Mouse (Mus musculus): Measurements from ENCODE around the gene Plxdc1. TPM values are rescaled to one million over a fixed set of nuclear protein-coding genes. Genes with fewer than 3 reads are reported as not detected.

Plxdc1 gene
- polyA plus RNA-seq, 1 experiment from 2014 or later: 2.3 TPM

DNA sequence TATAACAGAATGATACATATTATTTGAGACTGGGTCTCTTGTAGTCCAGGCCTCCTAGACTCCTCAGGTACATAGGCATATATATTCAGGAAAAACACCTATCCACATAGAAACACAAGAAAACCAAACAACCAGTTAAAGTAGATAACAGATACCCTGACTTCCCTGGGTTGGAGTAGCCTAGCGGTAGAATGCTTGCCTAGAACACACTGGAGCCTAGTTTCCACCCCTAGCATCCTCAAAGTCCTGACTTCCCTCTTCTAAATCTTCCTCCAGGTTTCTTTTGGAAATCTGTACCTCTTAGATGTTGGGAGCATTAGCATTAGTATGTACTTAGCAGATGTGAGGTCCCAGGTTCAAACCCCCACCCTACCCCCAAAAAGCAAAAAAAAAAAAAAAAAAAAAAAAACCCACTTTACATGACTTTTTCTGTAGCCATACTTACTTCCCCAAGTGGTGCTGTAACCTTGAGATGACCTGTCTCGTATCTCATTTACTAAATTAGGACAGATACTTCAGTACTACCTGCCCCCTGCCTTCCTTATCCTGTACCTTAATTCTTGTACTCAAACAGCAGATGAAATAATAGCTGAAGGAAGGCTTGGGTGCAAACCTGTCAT, 100.8 kb downstream of the Plxdc1 start:
- peak overlapping the region; percentile 69; the same call in 1 of the 2 replicates for H3K4me2 ChIP-seq (replicated peaks; ENCODE audit: low read depth, low read length)
- peaks cover 4% of the 10 kb centered on the region; the same call in 1 of the 2 replicates for H3K4me1 ChIP-seq (ENCODE audit: insufficient read depth, low read length)
- H3K36me3 ChIP-seq (ENCODE audit: insufficient read depth, low read length): no peaks in the 10 kb centered on the region
- no peak overlapping the region for H3K4me3 ChIP-seq (ENCODE audit: low read length)
- H3K9me3 ChIP-seq (ENCODE audit: low read length): peaks cover 2% of the 10 kb centered on the region; the same call in 1 of the 2 replicates
- ATAC-seq (ENCODE audit: low FRiP score, low TSS enrichment): no peak
- H3K27me3 ChIP-seq (ENCODE audit: insufficient read depth, low read length): no peaks in the 10 kb centered on the region
- H3K9ac ChIP-seq (replicated peaks; ENCODE audit: low read length): no peak overlapping the region
- 88% methylated on average over 2 of the region's 2 CpGs for WGBS
- no peak overlapping the region for H3K27ac ChIP-seq (ENCODE audit: low read length)

DNA sequence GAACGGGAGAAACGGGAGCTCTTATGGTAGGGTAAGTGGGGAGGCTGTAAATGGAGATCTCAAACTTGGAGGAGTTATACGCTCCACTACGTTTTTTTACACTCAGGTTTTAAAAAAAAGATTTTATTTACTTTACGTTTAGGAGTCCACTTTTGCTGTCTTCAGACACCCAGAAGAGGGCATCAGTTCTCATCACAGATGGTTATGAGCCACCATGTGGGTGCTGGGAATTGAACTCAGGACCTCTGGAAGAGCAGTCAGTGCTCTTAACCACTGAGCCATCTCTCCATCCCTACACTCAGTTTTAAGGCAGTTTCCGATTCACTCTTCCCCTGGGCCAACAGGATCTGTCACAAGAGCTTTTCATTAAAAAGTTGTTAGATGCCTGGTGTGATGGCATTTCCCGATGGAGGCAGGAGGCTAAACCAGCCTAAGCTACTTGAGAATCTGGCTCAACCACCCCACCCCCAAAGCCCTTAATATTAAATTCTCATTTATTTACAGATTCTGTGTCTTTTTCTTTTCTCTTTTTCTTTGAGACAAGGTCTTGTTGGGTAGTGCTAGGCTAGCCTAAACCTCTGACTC, 101.6 kb downstream of the Plxdc1 start:
- peaks cover 2% of the 10 kb centered on the region; the same call in 1 of the 2 replicates for H3K9me3 ChIP-seq (ENCODE audit: low read length)

DNA sequence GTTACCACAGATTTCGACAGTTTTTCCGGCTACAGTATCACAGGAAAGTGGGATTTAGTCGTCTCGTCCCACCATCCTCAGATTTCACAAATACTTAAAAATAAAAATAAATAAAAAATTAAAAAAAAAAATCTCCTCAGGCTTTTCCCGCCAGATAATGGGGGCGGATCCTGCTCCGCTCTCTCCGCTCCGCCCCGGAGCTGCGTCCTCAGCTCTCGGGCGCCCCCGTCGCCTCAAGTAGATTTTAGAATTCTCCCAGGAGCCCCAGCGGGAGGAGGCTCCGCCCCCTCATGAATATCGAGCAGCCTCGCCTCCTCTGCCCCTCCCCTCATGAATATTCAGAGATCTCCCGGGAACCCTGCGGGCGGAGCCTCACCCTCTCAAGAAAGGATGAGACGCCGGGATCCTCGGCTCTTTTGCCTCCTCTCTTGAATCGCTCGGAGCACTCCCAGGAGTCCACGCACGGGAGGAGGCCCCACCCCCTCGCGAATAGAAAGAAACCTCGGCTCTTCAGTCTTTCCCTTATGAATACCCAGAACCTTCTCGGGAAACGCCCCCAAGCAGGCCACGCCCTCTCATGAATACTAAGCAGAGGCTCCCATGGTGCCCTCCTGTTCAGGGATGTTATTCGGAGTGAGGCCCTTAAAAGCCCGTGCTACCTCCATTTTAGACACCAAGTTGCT, 102.2 kb downstream of the Plxdc1 start, which contains the start of gene Fbxo47:
Gene Fbxo47 (minus strand): TSS at position 237 of the 683 bp plus-strand sequence.
- under 1% methylated on average over 37 of the region's 37 CpGs for WGBS
- H3K4me1 ChIP-seq (ENCODE audit: insufficient read depth, low read length): peaks cover 4% of the 10 kb centered on the region; the same call in 1 of the 2 replicates
- no peaks in the 10 kb centered on the region for H3K27me3 ChIP-seq (ENCODE audit: insufficient read depth, low read length)
- H3K4me3 ChIP-seq (ENCODE audit: low read length): peak within 1 kb of the TSS; percentile 74
- H3K4me2 ChIP-seq (replicated peaks; ENCODE audit: low read depth, low read length): peak within 1 kb of the TSS; percentile 69
- peak within 1 kb of the TSS; percentile 69 for H3K9ac ChIP-seq (replicated peaks; ENCODE audit: low read length)
- H3K27ac ChIP-seq (ENCODE audit: low read length): peak within 1 kb of the TSS; percentile 94
- ATAC-seq (ENCODE audit: low FRiP score, low TSS enrichment): peak; percentile 98
- H3K9me3 ChIP-seq (ENCODE audit: low read length): peaks cover 2% of the 10 kb centered on the region; the same call in 1 of the 2 replicates
- H3K36me3 ChIP-seq (ENCODE audit: insufficient read depth, low read length): no peaks in the 10 kb centered on the region

More for the DNA sequence above, 101.6 kb downstream of the Plxdc1 start:
- peak overlapping the region; percentile 89 for H3K27ac ChIP-seq (ENCODE audit: low read length)
- peak overlapping the region; percentile 53 for H3K9ac ChIP-seq (replicated peaks; ENCODE audit: low read length)
- H3K36me3 ChIP-seq (ENCODE audit: insufficient read depth, low read length): no peaks in the 10 kb centered on the region
- peak overlapping the region; percentile 69 for H3K4me2 ChIP-seq (replicated peaks; ENCODE audit: low read depth, low read length)
- no peaks in the 10 kb centered on the region for H3K27me3 ChIP-seq (ENCODE audit: insufficient read depth, low read length)
- peak; percentile 11; the same call in 1 of the 2 replicates for ATAC-seq (ENCODE audit: low FRiP score, low TSS enrichment)
- H3K4me1 ChIP-seq (ENCODE audit: insufficient read depth, low read length): peaks cover 4% of the 10 kb centered on the region; the same call in 1 of the 2 replicates
- 30% methylated on average over 7 of the region's 7 CpGs for WGBS
- H3K4me3 ChIP-seq (ENCODE audit: low read length): peak overlapping the region; percentile 74

DNA sequence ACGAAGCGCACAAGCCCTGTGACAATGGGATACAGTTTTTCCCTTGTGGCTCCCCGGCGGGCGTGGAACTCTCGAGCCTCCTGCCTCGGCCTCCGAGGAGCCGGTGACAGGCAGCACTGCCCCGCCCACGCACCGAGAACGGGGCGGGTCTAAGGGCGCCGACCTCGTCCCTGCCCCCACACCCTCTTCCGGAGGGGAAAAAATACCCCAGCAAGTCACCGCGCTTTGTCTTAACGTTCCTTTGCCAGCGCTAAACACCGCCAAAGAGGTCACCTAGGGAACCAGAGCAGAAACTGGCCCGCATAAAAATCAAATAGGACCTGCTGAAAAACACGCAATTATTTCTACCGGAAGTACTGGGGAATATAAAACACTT, 102.7 kb downstream of the Plxdc1 start:
- Histone ChIP-seq H3K27ac (ENCODE audit: low read length) (peak overlapping the region; percentile 94), H3K4me2 (replicated peaks; ENCODE audit: low read depth, low read length) (peak overlapping the region; percentile 69), H3K4me1 (ENCODE audit: insufficient read depth, low read length) (peaks cover 4% of the 10 kb centered on the region; the same call in 1 of the 2 replicates), H3K27me3 (ENCODE audit: insufficient read depth, low read length) (no peaks in the 10 kb centered on the region), H3K9me3 (ENCODE audit: low read length) (peaks cover 2% of the 10 kb centered on the region; the same call in 1 of the 2 replicates), H3K4me3 (ENCODE audit: low read length) (peak overlapping the region; percentile 74), H3K9ac (replicated peaks; ENCODE audit: low read length) (peak overlapping the region; percentile 69), H3K36me3 (ENCODE audit: insufficient read depth, low read length) (no peaks in the 10 kb centered on the region)
- WGBS: 5% methylated on average over 26 of the region's 26 CpGs
- ATAC-seq (ENCODE audit: low FRiP score, low TSS enrichment): peak; percentile 25; the same call in 1 of the 2 replicates

DNA sequence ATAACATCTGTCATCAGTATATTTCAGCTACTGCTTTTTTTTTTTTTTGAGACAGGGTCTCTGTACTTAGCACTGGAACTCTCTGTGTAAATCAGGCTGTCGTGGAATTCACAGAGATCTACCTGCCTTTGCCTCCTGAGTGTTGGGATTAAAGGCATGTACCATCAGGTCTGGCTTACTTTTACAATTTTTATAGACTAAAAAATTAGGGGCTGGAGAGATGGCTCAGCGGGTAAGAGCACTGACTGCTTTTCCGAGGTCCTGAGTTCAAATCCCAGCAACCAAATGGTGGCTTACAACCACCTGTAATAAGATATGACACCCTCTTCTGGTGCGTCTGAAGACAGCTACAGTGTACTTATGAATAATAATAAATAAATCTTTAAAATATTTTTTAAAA, 105.9 kb downstream of the Plxdc1 start:
- WGBS: 87% methylated on average over 4 of the region's 4 CpGs
- ATAC-seq (ENCODE audit: low FRiP score, low TSS enrichment): no peak
- peaks cover 2% of the 10 kb centered on the region; the same call in 1 of the 2 replicates for H3K9me3 ChIP-seq (ENCODE audit: low read length)

DNA sequence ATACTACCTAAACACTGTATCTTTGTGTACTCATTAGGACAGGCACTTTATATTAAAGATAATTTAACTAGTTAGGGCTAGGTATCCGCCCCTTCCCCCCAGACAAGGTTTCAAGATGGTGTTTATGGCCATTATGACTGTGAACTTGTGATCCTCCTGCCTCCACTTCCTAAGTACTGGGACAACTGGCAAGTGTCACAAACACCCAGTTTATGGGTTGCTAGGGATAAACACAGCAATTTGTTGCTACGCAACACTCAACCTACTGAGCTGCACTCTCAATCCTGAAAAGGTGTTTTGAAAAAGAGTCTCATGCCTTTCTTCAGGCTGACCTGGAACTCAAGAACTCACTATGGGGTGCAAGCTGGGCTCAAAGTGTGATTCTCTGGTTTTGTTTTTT, 108.9 kb downstream of the Plxdc1 start:
- no peaks in the 10 kb centered on the region for H3K36me3 ChIP-seq (ENCODE audit: insufficient read depth, low read length)
- H3K9ac ChIP-seq (replicated peaks; ENCODE audit: low read length): no peak overlapping the region
- H3K4me3 ChIP-seq (ENCODE audit: low read length): no peak overlapping the region
- no peak overlapping the region for H3K4me2 ChIP-seq (replicated peaks; ENCODE audit: low read depth, low read length)
- no peaks in the 10 kb centered on the region for H3K27me3 ChIP-seq (ENCODE audit: insufficient read depth, low read length)
- H3K4me1 ChIP-seq (ENCODE audit: insufficient read depth, low read length): no peaks in the 10 kb centered on the region
- no peak for ATAC-seq (ENCODE audit: low FRiP score, low TSS enrichment)
- 51% methylated on average over 2 of the region's 2 CpGs for WGBS
- no peak overlapping the region for H3K27ac ChIP-seq (ENCODE audit: low read length)
- H3K9me3 ChIP-seq (ENCODE audit: low read length): no peaks in the 10 kb centered on the region

More for the DNA sequence above, 105.9 kb downstream of the Plxdc1 start:
- Histone ChIP-seq H3K4me2 (replicated peaks; ENCODE audit: low read depth, low read length) (no peak overlapping the region), H3K4me1 (ENCODE audit: insufficient read depth, low read length) (peaks cover 4% of the 10 kb centered on the region; the same call in 1 of the 2 replicates), H3K4me3 (ENCODE audit: low read length) (no peak overlapping the region), H3K27ac (ENCODE audit: low read length) (no peak overlapping the region), H3K9ac (replicated peaks; ENCODE audit: low read length) (no peak overlapping the region), H3K27me3 (ENCODE audit: insufficient read depth, low read length) (no peaks in the 10 kb centered on the region), H3K36me3 (ENCODE audit: insufficient read depth, low read length) (no peaks in the 10 kb centered on the region)

DNA sequence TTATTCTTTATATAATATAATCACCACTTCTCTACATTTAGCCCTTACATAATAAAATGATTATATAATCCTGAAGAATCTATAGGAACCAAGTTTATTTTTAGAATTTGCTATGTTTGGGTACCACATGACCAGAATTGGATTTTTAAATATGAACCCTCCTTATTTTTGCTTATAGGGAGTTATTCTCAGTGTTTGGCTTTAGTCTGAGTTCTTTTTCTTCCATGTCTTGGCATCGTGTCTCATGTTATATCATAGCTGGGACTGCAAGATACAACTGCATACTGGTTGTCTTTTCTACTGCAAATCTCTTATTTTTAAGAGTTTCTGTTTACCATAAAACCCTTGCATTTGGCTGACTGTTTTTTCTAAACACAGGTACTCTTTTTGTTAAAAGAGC, 111.8 kb downstream of the Plxdc1 start:
- no peak overlapping the region for H3K27ac ChIP-seq (ENCODE audit: low read length)
- no peaks in the 10 kb centered on the region for H3K27me3 ChIP-seq (ENCODE audit: insufficient read depth, low read length)
- 94% methylated on average over 1 of the region's 1 CpGs for WGBS
- no peaks in the 10 kb centered on the region for H3K36me3 ChIP-seq (ENCODE audit: insufficient read depth, low read length)
- no peaks in the 10 kb centered on the region for H3K9me3 ChIP-seq (ENCODE audit: low read length)
- H3K4me2 ChIP-seq (replicated peaks; ENCODE audit: low read depth, low read length): no peak overlapping the region
- H3K9ac ChIP-seq (replicated peaks; ENCODE audit: low read length): no peak overlapping the region
- ATAC-seq (ENCODE audit: low FRiP score, low TSS enrichment): no peak
- no peaks in the 10 kb centered on the region for H3K4me1 ChIP-seq (ENCODE audit: insufficient read depth, low read length)
- no peak overlapping the region for H3K4me3 ChIP-seq (ENCODE audit: low read length)

Small RNA genes within 50 kb of the gene (microRNA-seq; reads per million reads assigned to microRNA genes)
- gene Gm22461: not detected
- not detected for gene Gm27597

Other genes starting within 250 kb of the Plxdc1 start
- 1.7 and 1.8 TPM in 2 replicates for gene Pip4k2b, start 241.7 kb downstream of the Plxdc1 start, polyA plus RNA-seq (2015; fragmentation: Nextera tagmentation; extraction: Ambion mirVana)
- gene Cwc25, start 219.9 kb downstream of the Plxdc1 start, polyA plus RNA-seq (2015; fragmentation: Nextera tagmentation; extraction: Ambion mirVana): 15.1 and 18.4 TPM in 2 replicates
- 0.27 and 0.31 TPM in 2 replicates for gene 1700001P01Rik, start 210.5 kb downstream of the Plxdc1 start, polyA plus RNA-seq (2015; fragmentation: Nextera tagmentation; extraction: Ambion mirVana)
- gene Rpl23, start 204.0 kb downstream of the Plxdc1 start, polyA plus RNA-seq (2015; fragmentation: Nextera tagmentation; extraction: Ambion mirVana): 428 and 460 TPM in 2 replicates
- 133 TPM in 2 replicates for gene Lasp1, start 187.4 kb downstream of the Plxdc1 start, polyA plus RNA-seq (2015; fragmentation: Nextera tagmentation; extraction: Ambion mirVana)
- 4.3 and 6.7 TPM in 2 replicates for gene B230217C12Rik, start 145.7 kb downstream of the Plxdc1 start, polyA plus RNA-seq (2015; fragmentation: Nextera tagmentation; extraction: Ambion mirVana)
- gene Fbxo47, start 102.3 kb downstream of the Plxdc1 start, polyA plus RNA-seq (2015; fragmentation: Nextera tagmentation; extraction: Ambion mirVana): 0.45 and 0.46 TPM in 2 replicates
- 7.3 and 7.4 TPM in 2 replicates for gene Arl5c, start 9.7 kb upstream of the Plxdc1 start, polyA plus RNA-seq (2015; fragmentation: Nextera tagmentation; extraction: Ambion mirVana)
- 12.8 TPM in 2 replicates for gene Cacnb1, start 36.6 kb upstream of the Plxdc1 start, polyA plus RNA-seq (2015; fragmentation: Nextera tagmentation; extraction: Ambion mirVana)
- gene Rpl19, start 40.3 kb upstream of the Plxdc1 start, polyA plus RNA-seq (2015; fragmentation: Nextera tagmentation; extraction: Ambion mirVana): 950 and 1,086 TPM in 2 replicates
- gene Stac2, start 67.0 kb upstream of the Plxdc1 start, polyA plus RNA-seq (2015; fragmentation: Nextera tagmentation; extraction: Ambion mirVana): 3.3 and 4.0 TPM in 2 replicates
- 20.0 and 21.0 TPM in 2 replicates for gene Fbxl20, start 164.0 kb upstream of the Plxdc1 start, polyA plus RNA-seq (2015; fragmentation: Nextera tagmentation; extraction: Ambion mirVana)
- 64.6 and 67.9 TPM in 2 replicates for gene Med1, start 206.8 kb upstream of the Plxdc1 start, polyA plus RNA-seq (2015; fragmentation: Nextera tagmentation; extraction: Ambion mirVana)
- 9.2 and 12.4 TPM in 2 replicates for gene Cdk12, start 216.6 kb upstream of the Plxdc1 start, polyA plus RNA-seq (2015; fragmentation: Nextera tagmentation; extraction: Ambion mirVana)

All from kidney, embryonic 16.5 days (tissue).